Mouse (Mus musculus): ENCODE measurements around the gene Ago1. TPM values are rescaled to one million over a fixed set of nuclear protein-coding genes. Genes with fewer than 3 reads are reported as not detected.

Gene Ago1
- total and polyA plus RNA-seq, 3 experiments: 6.9 to 29.0 (median 10.9) TPM

GRCm38 (mm10) chr4:126502977-126503309 lies 34.6 kb upstream of the Ago1 start:
- no peak overlapping the region for H3K9ac ChIP-seq (ENCODE audit: insufficient read depth, low read depth)
- TF ChIP-seq RAD21 (IDR thresholded peaks at IDR 0.05; ENCODE audit: low read depth, low read length): no peak
- TF ChIP-seq USF1 (IDR thresholded peaks at IDR 0.05; ENCODE audit: low read depth, low read length): no peak
- TF ChIP-seq ETS1 (conservative IDR thresholded peaks at IDR 0.05; ENCODE audit: low read depth, low read length): no peak
- no peak for TF ChIP-seq NELFE (IDR thresholded peaks at IDR 0.05; ENCODE audit: low read depth, low read length)
- TF ChIP-seq HCFC1 (IDR thresholded peaks at IDR 0.05; ENCODE audit: low read depth, low read length): no peak
- TF ChIP-seq EP300 (IDR thresholded peaks at IDR 0.05; ENCODE audit: low read length): no peak
- no peak overlapping the region for H3K4me3 ChIP-seq (replicated peaks in 1 of 3; ENCODE audit: low read depth in 2 of 3, low read length in 2 of 3, poor library complexity in 1 of 3)
- no peaks in the 10 kb centered on the region for H3K79me2 ChIP-seq (replicated peaks; ENCODE audit: control insufficient read depth, extremely low read depth, insufficient read depth, poor library complexity, severe bottlenecking)
- no peaks in the 10 kb centered on the region for H3K9me3 ChIP-seq (replicated peaks; ENCODE audit: low read length)
- H3K27me3 ChIP-seq (replicated peaks): no peaks in the 10 kb centered on the region
- H3K27ac ChIP-seq (ENCODE audit: insufficient read depth, low read depth): no peak overlapping the region
- H3K4me1 ChIP-seq (ENCODE audit: control insufficient read depth in 1 of 2, insufficient read depth in 2 of 2): peaks cover 0 to 5% of the 10 kb centered on the region in 2 experiments; a peak in 2 of 4 replicates
- in situ Hi-C loops (cut with MboI; ENCODE audit: low pct_ligation_motif_present, low pct_unique_long_range_greater_than_20kb, low sequenced_read_pairs): no loop called here
- no peak overlapping the region for H3K4me2 ChIP-seq (ENCODE audit: insufficient read depth, low read depth, poor library complexity, severe bottlenecking)
- peaks cover 0 to 11% of the 10 kb centered on the region in 2 experiments for H3K36me3 ChIP-seq (replicated peaks in 1 of 2; ENCODE audit: control insufficient read depth in 1 of 2, insufficient read depth in 1 of 2, low read length in 1 of 2)
- dilution Hi-C loops (cut with MboI; ENCODE audit: extremely low pct_ligation_motif_present, extremely low pct_unique_long_range_greater_than_20kb, low sequenced_read_pairs): no loop called here
- DNase-seq (ENCODE audit: extremely low read depth): peak; percentile 9

DNA sequence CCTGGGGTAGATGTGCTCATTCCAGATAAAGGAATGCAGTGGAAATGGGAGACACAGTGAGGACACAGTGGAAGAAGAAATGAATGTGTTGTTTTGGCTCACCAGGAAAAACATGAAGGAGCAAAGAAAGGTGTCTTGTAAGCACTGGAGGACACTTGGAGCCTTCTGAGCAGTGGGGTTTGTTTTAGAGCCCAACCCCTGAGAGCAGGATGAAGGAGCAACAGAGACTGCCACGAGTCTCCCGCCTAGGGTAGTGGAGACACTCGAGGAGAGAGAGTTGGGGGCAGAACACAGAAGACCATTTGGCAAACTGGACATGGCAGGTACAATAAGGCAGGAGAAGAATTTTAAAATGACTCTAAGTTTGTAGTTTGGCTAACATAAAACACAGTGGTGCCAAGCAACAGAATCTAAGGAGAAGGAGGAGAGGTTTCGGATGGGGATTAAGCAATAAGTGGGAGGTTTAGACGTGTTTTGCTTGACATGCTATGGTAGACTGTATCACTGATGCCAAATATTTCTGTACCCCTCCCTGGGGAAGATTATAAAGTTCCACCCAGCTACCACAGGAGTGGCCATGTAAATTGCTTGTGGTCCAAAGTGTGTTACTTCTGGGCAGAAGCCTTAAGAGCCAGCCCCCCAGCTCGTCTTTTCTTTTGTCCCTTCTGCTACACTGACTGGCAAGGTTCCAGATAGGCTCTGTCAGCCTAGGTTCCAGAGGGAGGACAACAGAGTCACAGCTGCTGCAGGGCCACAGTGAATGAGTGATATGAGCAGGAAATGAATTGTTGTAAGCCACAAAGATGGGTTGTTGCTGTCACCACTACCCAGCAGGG lies 34.0 kb upstream of the Ago1 start:
- H3K27me3 ChIP-seq (replicated peaks): no peaks in the 10 kb centered on the region
- dilution Hi-C loops (cut with MboI; ENCODE audit: extremely low pct_ligation_motif_present, extremely low pct_unique_long_range_greater_than_20kb, low sequenced_read_pairs) (no loop called here), in situ Hi-C loops (cut with MboI; ENCODE audit: low pct_ligation_motif_present, low pct_unique_long_range_greater_than_20kb, low sequenced_read_pairs) (no loop called here)
- H3K9me3 ChIP-seq (replicated peaks; ENCODE audit: low read length): no peaks in the 10 kb centered on the region
- H3K9ac ChIP-seq (ENCODE audit: insufficient read depth, low read depth): no peak overlapping the region
- peaks cover 0 to 11% of the 10 kb centered on the region in 2 experiments for H3K36me3 ChIP-seq (replicated peaks in 1 of 2; ENCODE audit: control insufficient read depth in 1 of 2, insufficient read depth in 1 of 2, low read length in 1 of 2)
- H3K4me3 ChIP-seq (replicated peaks in 1 of 3; ENCODE audit: low read depth in 2 of 3, low read length in 2 of 3, poor library complexity in 1 of 3): no peak overlapping the region
- H3K4me1 ChIP-seq (ENCODE audit: control insufficient read depth in 1 of 2, insufficient read depth in 2 of 2): peaks cover 0 to 5% of the 10 kb centered on the region in 2 experiments; a peak in 2 of 4 replicates
- H3K79me2 ChIP-seq (replicated peaks; ENCODE audit: control insufficient read depth, extremely low read depth, insufficient read depth, poor library complexity, severe bottlenecking): no peaks in the 10 kb centered on the region
- H3K4me2 ChIP-seq (ENCODE audit: insufficient read depth, low read depth, poor library complexity, severe bottlenecking): no peak overlapping the region
- H3K27ac ChIP-seq (ENCODE audit: insufficient read depth, low read depth): no peak overlapping the region
- TF ChIP-seq RCOR1 (conservative IDR thresholded peaks at IDR 0.05; ENCODE audit: low read depth, low read length) (no peak), UBTF (IDR thresholded peaks at IDR 0.05; ENCODE audit: low read depth, low read length) (no peak), IRF4 (IDR thresholded peaks at IDR 0.05; ENCODE audit: low read depth, low read length) (no peak), GABPA (IDR thresholded peaks at IDR 0.05; ENCODE audit: insufficient replicate concordance, low read depth, low read length) (no peak), PAX5 (IDR thresholded peaks at IDR 0.05; ENCODE audit: low read length) (no peak), SMC3 (IDR thresholded peaks at IDR 0.05; ENCODE audit: low read depth, low read length) (no peak), ZC3H11A (IDR thresholded peaks at IDR 0.05; ENCODE audit: low read depth, low read length) (no peak), TCF12 (IDR thresholded peaks at IDR 0.05; ENCODE audit: low read depth, low read length) (no peak), POLR2AphosphoS2 (IDR thresholded peaks at IDR 0.05; ENCODE audit: low read depth, low read length) (no peak), MAZ (IDR thresholded peaks at IDR 0.05; ENCODE audit: low read depth, low read length) (no peak), RAD21 (IDR thresholded peaks at IDR 0.05; ENCODE audit: low read depth, low read length) (no peak), BHLHE40 (IDR thresholded peaks at IDR 0.05; ENCODE audit: low read depth, low read length) (no peak), ETS1 (conservative IDR thresholded peaks at IDR 0.05; ENCODE audit: low read depth, low read length) (no peak), ZKSCAN1 (IDR thresholded peaks at IDR 0.05; ENCODE audit: borderline replicate concordance, low read depth, low read length) (no peak), MEF2A (IDR thresholded peaks at IDR 0.05; ENCODE audit: borderline replicate concordance, low read depth, low read length) (no peak)
- DNase-seq (ENCODE audit: extremely low read depth): no peak
